Mouse (Mus musculus): ENCODE measurements around the gene Crim1.
A peak's percentile ranks its signal among the peaks of the same experiment; 100 is the strongest.

Crim1 gene

DNA sequence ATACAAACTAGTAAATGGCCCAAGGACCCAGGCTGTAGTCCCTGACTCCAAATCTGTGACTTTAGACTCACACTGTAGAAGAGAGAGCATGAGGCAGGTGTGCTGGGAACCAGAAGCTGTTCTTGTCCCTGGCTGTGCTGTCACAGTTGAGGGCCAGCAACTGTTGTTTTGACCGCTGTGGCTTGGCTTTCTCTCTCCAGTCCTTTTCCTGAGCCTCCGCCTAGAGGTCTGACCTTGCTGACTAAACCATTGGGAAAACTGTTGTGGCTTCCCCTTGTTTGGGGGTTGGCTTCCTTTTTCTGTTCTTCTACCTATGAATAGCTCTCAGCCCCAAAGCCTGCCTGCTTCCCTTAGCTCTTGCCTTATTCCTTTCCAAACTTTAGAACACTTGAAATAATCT lies 126.3 kb downstream of the Crim1 start:
- peak; percentile 24 for DNase-seq (ENCODE audit: low spot score)

DNA sequence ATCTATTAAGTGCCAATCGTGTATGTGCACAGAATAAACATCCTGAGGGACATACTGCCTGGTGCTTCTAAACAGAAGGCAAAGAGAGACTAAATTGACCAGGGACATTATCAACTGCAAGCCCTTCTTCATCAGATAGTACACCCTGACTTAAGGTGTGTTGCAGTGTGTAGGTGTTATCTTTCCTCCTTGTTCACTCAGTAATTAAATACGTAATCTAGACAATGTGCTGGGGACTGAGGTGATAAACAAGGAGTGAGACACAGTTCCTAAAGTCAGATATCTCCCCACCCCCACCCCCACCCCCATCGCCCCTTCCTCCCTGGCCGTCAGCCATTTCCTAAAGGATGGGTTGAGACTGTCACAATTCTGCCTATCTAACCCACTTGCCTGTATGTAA lies 127.1 kb downstream of the Crim1 start:
- no peak for DNase-seq (ENCODE audit: low spot score)

DNA sequence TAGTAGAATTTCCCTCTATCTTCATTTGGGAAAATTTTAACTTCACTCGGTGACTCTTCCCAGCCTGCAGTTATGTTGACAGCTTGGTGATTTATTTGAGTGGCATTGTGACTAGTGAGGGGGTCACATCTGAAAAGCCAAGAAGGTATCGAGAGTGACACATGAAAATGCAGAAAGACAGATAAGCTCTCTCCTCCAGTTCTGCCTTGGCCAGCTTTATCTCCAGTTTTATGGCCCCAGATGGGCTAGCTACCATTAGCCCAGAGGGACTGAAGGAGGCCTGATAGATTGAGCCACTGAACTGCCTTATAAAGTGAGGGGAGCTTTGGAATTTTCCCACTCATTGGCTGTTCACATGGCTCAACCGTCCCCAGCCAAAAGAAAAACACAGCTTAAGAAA lies 128.2 kb downstream of the Crim1 start:
- no peak for DNase-seq (ENCODE audit: low spot score)

DNA sequence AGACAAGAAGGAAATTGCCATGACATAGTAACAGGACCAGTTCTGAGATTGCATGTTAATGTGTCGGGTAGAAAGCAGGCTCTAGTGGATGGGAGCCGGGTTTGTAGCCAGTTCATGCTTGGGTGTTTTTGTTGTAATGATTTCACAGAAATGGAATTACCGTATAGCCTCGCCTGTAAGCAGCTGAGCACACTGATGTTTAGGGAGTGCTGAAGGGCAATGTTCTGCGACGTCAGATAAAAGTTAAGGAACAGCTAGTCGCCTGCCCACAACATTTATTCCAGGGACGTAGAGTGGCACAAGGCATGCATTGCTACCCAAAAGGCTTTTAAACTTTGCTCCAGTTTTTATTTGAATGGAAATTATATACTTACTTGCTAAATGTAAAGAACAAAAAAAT lies 131.4 kb downstream of the Crim1 start:
- no peak for DNase-seq (ENCODE audit: low spot score)

DNA sequence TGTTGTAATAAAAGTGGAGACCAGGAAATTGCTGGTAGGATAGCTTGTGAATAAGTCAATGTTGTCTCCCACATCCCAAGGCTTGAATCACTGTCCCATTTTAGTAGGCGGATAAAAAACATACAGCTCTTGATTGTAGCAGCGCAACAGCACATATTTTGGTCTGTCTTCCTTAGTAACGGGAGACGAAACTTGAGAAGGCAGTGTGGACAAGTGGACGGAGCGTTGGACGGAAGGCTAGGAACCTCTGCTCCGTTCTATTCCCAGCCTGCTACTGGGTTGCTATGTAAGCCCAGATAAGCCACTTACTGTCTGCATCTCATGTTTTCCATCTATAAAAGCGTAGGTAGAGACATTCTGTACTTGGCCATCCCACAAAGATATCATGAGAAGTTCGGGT lies 133.2 kb downstream of the Crim1 start:
- no peak for DNase-seq (ENCODE audit: low spot score)

DNA sequence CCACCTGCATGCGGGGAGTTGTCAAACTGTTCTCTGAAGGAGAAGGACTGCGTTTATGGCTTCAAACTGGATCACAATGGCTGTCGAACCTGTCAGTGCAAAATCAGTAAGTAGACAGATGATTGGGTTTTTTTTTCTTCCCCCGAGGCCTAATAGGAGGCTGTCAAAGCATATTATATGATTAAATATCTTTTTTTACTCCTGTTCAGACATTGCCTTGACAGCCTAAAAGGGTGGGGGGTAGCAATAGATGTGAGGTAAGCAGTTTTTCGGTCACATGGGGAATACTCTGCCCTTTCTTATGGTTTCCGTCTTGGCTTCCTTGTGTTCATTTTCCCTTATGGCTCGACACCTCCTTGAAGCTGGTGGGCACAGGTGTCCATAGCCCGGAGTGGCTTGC lies 135.2 kb downstream of the Crim1 start:
- DNase-seq (ENCODE audit: low spot score), result no peak

DNA sequence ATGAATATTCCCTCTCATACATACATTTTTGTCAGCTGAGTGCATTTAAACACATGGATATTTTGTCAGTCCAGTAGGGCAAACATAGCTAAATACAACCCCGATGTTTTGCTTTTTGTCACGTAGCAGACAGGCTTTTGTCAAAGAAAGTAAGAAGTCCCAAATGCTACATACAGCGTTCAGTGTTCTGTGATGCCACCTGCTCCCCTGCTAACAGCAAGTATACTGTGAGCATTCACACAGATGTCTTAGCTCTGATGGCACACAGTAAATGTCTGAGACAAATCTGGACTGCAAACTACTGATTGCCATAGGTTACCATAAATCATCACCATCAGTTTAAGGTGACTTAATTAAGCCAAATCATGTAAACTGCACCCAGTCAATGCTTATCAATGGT lies 143.6 kb downstream of the Crim1 start:
- no peak for DNase-seq (ENCODE audit: low spot score)

DNA sequence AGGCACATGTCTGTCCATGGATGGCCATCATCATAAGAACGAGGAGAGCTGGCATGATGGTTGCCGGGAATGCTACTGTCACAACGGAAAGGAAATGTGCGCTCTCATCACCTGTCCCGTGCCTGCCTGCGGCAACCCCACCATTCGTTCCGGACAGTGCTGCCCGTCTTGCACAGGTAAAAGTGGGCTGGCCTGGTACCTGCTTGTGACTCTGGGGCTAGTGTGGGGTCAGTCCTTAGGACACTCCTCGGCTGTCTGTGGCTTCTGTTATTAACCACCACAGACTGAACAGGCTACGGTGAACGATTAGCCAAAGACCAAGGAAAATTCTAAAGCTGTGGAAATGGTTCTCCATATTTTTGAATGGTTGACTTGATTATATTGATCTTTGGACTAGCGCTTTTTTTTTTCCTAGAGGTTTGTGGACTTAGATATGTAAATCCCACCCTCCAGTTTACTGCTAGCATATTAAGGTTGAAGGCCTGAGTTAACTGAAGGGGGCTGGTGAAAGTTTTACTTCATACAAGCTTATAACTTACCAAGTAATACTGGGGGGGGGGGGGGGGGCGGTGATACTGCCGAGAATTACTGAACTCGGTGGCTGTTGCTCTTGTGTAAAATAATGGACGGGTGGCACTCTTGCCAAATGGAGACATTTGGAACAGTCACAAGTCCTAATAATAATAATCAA lies 147.2 kb downstream of the Crim1 start:
- DNase-seq (ENCODE audit: low spot score), result no peak

DNA sequence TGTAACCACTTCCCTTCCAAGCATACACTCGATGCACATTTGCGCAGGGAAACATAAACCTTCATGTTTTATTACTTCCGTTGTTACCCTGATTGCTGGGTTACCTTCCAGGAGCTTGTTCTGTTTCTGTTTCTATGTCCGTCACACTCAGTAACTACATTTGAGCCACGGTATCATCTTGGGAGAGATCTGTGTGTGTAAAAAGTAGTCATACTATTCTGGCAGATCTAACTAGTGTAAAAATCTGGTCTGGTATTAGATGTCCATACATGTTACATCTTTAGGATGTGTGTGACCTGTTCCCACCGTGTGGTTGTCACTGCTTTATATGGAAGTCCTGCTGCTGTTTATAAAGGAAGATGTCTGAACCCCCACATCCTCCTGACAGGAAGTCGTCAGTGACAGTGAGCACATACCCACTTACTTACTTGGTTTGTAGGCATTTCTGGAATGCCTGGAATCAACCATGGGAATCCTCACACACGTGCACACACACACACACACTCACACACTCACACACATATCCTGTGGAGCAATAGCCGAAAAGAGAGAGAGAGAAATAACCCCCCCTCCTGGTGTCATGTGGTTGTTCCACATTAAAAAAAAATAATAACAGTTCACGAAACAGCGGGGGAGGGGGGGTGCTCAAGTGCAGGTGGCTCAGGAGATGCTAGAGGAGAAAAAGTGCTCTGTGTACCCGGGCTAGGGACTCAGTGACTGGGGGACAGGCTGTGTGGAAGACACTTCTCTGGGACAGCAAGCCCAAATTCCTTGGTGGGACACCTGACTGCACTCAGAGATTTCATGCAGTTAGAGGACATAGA lies 151.8 kb downstream of the Crim1 start:
- no peak for DNase-seq (ENCODE audit: low spot score)

DNA sequence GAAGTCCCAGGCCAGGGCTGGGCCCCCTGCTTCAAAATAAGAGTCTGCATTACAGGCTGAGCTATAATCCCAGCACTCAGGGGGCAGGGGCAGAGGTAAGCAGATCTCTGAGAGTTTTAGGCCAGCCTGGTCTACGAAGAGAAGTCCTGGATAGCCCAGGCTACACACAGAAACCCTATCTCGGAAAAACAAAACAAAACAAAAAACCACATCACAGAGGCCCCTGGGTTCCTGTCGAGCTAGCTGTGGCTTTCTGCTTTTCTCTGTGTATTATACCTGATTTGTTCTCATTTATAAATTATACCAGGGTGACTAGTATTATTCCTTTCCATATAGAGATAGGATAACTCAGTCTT lies 152.4 kb downstream of the Crim1 start:
- no peak for DNase-seq (ENCODE audit: low spot score)

DNA sequence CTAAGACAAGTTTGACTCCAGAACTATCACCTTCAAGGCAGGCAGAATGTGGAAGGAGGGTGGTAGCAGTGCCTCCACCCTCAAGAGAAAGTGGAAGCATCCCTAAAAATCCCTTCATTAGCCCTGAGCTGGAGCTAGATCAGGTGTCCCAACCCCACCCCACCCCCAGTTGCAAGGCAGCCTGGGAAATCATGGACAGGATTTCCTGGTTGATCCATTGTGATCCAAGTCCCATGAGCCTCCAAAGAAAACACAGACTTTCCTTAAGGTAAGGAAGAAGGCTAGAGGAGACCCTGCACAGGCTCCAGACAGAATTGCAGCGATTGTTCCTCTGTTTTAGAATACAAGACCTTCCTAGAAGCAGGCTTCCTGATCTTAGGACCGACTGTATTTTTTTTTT lies 154.4 kb downstream of the Crim1 start:
- no peak for DNase-seq (ENCODE audit: low spot score)

DNA sequence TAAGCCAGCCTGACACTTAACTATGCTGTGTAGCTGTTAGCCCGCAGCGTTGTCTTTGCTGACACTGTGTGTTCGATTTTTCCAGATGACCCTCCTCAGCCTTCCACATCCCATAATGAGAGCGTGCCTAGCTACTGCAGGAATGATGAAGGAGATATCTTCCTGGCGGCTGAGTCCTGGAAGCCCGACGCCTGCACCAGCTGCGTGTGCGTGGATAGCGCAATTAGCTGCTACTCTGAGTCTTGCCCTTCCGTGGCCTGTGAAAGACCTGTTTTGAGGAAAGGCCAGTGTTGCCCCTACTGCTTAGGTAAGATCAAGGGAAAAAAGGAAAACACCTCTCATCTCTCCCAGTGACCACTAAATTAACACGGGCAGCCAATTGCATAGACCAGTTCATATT lies 154.8 kb downstream of the Crim1 start:
- DNase-seq (ENCODE audit: low spot score), result no peak

DNA sequence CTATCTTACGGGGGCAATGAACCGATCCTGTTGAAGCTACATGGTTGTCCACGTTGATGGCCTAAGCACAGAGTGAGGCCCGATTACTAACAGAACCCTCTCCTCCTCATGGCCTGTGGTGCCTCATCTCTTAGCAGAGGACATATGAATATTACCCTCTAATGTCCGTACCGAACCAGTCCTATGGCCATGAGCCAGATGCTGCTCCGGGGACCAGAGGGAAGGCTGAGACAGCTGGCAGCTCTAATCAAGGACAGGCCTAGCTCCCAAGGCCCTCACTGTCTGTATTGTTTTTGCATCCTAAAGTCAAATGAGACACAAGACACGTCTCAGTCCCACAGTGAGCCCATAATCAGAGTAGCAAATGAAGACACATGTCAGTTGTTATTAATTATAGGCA lies 155.6 kb downstream of the Crim1 start:
- DNase-seq (ENCODE audit: low spot score), result no peak

DNA sequence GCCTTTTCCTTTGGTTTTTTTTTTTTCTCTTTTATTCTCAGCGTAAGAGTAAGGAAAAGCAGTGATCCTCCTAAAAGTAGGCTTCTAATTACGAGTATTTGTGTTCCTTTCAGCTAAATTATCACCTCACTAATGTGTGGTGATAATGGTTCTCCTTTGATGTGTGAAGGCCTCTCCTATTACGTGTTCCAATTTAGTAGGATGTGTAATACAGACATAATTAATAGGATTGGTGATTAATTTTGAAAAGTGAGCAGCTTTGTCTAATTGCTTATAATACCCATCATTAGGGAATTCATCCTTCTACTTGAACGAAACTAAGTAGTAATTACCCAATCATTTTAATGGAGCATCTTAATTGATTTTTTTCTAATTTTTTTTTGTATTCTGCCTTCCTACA lies 157.7 kb downstream of the Crim1 start:
- no peak for DNase-seq (ENCODE audit: low spot score)

DNA sequence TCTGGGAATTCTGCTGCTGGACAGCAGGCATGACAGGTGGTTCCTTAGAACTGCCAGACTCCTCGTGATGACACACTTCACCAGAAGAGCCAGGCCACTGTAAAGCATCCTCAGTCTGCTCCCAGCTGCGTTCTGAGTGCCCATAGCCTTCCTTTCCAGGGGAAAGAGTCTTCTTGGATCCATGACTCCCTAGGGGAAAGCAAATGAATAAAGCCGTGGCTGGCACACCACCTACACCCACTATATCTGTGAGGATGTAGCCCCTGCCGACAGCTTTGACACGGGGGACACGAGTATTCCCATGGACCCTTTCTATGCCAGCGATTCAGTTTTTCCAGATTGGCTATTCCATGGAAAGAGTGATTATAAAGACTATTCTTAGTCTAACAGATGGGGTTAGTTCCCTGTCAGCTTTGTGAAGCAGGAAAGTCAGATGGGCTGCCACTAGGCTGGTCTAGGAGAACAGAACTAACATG lies 158.2 kb downstream of the Crim1 start:
- no peak for DNase-seq (ENCODE audit: low spot score)

DNA sequence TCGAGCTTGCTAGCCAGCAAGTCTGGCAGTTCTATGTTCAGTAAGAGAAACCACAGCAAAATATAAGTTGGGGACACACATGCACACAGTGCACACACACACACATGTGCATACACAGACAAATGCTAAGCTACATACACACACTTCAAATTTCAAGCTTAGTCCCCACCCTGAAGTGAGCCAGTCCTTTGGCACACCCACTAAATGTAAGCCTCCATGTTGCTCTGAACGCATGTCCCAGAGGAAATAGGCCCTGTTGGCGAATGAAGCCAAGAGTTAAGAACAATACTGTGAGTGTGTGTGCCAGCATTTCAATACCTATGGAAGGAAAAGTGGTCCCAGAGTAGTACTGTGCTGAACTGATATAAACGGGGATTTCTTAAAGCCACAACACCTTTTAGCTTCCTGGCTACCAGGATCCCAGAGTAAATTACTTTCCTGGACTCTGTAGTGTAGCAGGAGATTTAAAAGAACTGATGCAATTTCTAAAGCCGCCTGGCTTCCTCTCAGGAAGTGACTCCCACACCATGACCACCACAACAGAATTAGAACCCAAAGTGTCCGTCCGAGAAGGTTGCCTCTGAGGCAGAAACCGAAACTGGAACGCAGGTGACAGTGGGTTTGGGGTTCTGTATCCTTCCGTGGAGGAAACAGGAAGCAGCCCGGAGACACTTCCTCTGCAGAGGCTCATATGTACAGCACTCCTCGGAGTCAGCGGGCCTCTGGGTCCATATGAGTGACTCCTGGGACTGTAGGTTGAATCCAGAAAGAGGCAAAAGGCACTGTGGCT lies 162.1 kb downstream of the Crim1 start:
- DNase-seq (ENCODE audit: low spot score), result no peak

DNA sequence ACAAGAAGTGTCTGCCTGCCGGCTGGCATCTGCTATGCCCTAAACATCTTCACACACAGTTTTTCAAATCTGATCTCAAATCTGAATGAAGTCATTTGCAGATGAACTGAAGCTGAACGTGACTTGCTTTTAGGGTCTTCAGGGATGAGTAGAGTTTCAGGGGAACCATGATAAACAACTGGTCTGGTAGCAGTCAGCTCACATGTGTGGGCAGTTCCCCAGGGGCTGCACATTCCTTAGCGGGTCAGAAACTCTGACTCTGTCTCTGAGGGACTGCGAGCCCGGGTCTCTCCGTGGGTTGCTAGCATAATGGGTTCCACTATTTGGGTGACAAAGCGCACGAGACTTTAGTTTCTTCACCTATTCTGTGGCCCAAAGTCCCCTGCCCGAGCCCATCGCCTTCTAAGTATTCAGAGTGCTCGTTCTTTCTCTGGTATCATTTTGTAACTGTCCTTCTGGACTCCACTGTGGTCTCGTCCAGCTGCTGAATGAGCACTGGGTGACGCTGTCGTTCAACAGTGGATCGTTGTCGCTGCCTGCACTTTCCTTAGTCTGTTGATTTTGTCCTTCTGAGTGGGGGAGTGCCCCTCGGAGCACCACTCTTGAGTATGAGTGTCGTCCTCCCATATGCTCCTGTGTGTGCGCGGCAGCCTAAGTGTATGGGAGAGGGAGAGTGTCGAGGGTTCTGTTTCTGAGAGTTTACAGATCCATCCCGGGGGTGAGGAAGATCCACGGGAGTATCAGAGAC lies 164.7 kb downstream of the Crim1 start:
- DNase-seq (ENCODE audit: low spot score), result no peak

DNA sequence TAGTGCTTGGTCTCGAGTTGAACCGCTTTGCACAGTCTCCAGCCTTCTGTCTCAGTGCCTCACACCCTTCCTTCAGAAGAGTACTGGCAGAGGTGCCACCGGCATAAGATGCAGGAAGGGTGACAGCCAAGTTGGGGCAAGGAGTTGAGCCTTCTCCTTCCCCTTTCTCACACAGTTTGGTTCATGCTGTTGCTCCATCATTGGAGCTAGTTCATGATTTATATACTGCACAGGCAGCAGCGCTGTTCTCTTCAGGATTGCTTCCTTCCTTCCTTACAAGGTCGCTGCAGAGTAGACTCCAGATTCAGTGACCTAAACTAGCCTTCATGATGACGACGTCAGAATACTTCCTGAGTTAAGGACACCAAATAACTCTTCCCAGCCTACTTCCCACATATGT lies 166.0 kb downstream of the Crim1 start:
- no peak for DNase-seq (ENCODE audit: low spot score)

DNA sequence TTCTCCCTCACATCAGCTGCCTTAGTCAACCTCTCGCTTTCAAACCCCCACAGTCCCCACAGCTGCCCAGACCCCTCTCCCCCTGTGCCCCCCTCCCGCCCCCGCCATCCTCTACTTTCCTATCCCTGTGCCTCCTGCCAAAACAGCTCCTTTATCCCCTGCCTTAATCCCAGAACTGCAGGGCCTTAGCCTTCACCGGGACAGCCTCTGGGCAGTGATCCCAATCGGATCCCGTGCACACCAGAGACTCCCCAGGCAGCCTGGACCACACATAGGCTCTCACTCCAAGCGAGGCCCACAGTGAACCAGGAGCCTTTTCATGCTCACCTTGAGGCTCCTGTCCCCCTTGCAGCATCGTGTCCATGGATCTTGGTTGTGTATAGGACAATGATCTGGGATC lies 168.4 kb downstream of the Crim1 start:
- DNase-seq (ENCODE audit: low spot score), result no peak

DNA sequence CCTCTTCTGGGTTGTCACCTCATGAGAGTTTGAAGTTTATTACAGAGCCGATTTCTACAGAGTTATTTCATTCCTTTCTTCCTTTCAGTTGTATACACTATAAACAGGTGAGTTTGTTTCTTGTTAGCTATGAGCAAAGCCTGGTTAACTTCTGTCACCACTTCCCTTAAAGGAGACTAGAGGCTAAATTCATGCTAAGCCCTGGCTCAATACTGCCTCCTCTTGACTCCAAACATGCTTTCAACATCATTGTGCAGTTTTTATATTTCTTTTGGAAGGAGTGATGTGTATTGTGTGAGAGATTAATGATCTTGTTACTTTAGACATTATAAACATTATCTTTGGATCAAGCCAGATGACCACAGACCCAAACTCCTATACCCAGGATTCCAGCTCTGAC lies 170.4 kb downstream of the Crim1 start:
- no peak for DNase-seq (ENCODE audit: low spot score)

DNA sequence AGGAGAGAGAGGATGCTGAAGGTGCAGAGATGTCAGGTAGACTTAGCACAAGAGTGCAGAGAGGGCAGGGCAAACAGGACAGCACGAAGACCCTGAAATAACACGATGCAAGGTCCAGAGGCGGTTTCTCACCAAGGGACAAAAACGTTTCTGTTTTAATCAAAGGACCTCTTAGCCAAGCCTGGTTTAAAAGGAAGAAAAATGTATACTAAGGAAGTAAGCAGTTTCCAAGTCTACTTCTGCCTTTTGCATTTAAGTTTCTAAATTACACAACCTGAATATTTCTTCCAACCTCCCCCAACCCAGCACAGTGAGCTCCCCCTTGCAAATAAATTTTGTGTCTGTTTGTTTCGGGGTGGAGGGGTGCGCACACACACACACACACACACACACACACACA lies 173.1 kb downstream of the Crim1 start:
- DNase-seq (ENCODE audit: low spot score), result no peak

DNA sequence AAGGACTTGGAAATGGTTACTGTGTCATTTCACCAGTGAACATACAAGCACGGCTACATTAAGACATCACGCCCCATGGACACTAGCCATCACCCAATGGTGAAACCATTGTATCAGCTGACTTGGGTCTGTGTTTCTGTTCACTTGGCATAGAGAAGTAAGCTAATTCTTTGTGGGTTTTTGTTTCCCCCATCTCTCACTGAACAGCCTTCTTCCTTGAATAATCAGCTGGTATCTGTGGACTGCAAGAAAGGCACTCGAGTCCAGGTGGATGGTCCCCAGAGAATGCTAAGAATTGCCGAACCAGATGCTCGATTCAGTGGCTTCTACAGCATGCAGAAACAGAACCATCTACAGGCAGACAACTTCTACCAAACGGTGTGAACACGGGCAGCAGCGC lies 173.8 kb downstream of the Crim1 start:
- DNase-seq (ENCODE audit: low spot score), result no peak
